Mouse (Mus musculus): ENCODE measurements around the gene Pofut1. TPM values are rescaled to one million over a fixed set of nuclear protein-coding genes. Genes with fewer than 3 reads are reported as not detected.

The Pofut1 gene
- total RNA-seq, 2 experiments from 2014 or later = 15.4 to 15.8 TPM

DNA sequence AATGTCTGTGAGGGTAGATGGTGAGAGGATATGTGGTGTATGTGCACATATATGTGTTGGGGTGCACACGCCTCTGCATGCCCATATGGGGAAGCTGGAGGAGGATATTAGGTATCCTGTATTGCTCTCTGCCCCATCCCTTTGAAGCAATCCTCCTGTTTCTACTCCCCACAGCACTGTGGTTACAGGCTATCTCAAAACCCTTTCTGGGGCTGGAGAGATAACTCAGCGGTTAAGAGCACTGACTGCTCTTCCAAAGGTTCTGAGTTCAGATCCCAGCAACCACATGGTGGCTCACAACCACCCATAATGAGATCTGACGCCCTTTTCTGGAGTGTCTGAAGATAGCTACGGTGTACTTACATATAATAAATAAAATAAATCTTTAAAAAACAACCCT lies 45.2 kb downstream of the Pofut1 start:
- no peak for DNase-seq (ENCODE audit: low spot score in 2 of 2)

GRCm38 (mm10) chr2:153287835-153288234 lies 46.5 kb downstream of the Pofut1 start:
- DNase-seq (ENCODE audit: low spot score in 2 of 2) = no peak

- peak; percentile 85 to 91 for DNase-seq (ENCODE audit: low spot score in 2 of 2)
Measured at GRCm38 (mm10) chr2:153290938-153291928, 49.9 kb downstream of the Pofut1 start, which contains the start of gene Kif3b. Gene Kif3b, plus strand, starts transcription at chr2:153291413.

- no peak for DNase-seq (ENCODE audit: low spot score in 2 of 2)
Measured at GRCm38 (mm10) chr2:153292305-153292861, 51.0 kb downstream of the Pofut1 start.

- no peak for DNase-seq (ENCODE audit: low spot score in 2 of 2)
Measured at GRCm38 (mm10) chr2:153295196-153295595, 53.9 kb downstream of the Pofut1 start.

DNA sequence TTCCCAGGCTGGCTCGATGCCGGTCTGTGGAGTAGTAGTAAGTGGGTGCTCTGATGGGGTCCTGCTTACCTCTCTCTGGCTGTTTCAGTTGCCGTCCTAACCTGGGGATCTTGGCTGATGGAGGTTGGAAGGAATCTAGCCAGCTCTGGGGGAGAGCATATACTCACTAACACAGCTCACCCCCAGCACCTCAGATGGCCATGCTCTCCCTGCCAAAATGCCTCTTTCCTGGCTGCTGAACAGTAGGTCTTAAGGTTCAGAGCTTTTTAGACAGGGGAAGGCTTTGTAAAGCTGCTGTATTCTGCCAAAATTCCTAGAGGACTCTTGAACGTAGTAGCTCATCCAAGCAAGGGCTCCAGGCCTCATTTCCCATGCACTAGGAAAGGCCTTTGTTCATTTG lies 56.4 kb downstream of the Pofut1 start:
- DNase-seq (ENCODE audit: low spot score in 2 of 2) = no peak

DNA sequence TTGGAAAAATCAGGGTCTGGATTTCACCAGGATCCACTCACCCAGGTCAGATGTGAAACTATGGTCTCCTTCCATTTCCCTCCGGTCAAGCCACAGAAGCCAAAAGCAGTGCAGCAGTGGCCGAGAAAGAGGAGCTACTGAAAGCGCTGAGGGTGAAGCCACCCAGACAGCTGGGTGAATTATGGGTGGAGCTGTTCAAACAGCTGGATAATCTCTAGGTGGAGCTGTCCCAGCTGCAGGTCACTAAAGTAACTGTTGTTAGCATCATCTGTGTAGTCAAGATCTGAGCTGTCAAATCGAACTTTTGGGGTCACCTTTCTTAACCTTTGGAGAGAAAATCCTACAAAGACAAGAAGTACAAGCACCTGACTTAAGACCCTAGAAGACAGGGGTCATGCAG lies 57.1 kb downstream of the Pofut1 start:
- DNase-seq (ENCODE audit: low spot score in 2 of 2) = no peak

- peak in 1 of 2 experiments; percentile 19 for DNase-seq (ENCODE audit: low spot score in 2 of 2)
Measured at GRCm38 (mm10) chr2:153298863-153299262, 57.5 kb downstream of the Pofut1 start.

GRCm38 (mm10) chr2:153301123-153301522 lies 59.8 kb downstream of the Pofut1 start:
- DNase-seq (ENCODE audit: low spot score in 2 of 2) = no peak

DNA sequence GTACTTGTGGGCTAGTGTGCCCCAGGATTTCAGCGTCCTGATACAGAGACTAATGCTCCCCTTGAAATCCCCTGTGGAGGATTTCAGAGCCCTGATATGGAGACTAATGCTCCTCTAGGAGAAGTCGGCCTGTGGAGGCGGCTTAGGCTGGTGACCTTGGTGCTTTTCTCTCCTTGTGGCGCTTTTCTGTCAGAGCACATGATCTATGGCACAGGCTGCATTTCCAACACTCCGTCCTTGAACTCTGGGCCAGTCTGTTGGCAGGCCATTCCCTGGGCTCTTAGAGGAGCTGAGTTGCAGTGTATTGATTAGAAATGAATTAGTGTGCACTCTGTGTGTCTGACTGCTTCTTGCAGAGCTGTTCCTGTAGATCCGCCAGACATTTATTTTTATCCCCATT lies 63.9 kb downstream of the Pofut1 start:
- no peak for DNase-seq (ENCODE audit: low spot score in 2 of 2)

DNA sequence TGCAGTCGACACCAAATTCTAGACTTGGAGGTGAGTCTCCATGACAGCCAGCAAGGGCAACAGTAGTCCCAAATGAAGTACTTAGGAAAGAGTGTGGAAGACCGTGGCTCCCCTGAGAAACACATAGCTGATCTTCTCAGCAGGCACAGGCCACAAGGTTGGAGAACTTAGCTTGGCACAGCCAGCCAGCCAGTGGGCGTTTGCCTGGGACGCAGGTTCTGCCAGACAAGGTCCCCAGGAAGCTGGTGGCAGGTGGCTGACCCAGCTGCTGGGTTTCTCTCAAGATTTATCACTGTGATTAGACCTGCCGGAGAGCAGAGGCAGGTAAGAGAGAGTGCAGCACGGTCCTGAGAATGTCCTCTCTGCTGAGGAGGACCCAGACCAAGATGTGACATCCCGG lies 67.3 kb downstream of the Pofut1 start:
- no peak for DNase-seq (ENCODE audit: low spot score in 2 of 2)

- DNase-seq (ENCODE audit: low spot score in 2 of 2) = no peak
Measured at GRCm38 (mm10) chr2:153309106-153309505, 67.8 kb downstream of the Pofut1 start.

GRCm38 (mm10) chr2:153310228-153310627 lies 68.9 kb downstream of the Pofut1 start:
- DNase-seq (ENCODE audit: low spot score in 2 of 2) = no peak

DNA sequence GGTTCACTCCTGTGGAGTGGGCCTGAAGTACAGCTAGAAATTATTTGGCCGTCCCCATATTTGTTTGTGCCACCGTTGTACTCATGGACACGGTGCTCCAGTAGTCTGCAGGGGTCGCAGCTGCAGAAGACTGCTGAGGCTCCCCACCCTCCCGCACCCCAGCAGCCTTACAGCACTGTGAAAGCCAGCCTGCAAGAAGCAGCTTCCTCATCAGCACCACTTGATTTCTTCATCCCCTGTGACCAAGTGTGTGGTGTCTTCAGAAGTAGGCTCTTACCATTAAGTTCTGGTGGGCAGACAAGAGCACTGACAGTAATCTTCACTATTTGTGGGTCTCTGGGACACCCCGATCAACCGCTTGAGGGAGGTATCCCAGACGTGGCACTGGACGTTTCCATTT lies 71.6 kb downstream of the Pofut1 start:
- no peak for DNase-seq (ENCODE audit: low spot score in 2 of 2)

DNA sequence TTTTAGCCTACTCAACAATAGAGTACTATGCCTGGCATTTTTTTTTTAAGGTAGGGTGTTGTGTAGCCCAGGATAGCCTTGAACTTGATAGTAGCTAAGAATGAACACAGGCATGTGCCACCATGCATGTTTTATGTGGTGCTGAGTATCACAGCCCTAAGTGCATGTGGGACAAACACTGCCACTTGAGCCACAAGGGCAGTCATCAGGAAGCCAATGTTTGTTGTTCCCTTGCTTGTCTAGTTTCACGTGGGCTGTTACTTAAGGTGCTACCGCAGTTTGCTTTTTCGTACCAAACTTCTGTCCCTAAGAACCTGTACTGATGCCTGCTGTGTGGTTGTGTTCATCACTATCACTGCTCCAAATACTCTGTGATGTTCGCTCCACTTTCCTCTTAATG lies 77.1 kb downstream of the Pofut1 start:
- DNase-seq (ENCODE audit: low spot score in 2 of 2) = no peak

DNA sequence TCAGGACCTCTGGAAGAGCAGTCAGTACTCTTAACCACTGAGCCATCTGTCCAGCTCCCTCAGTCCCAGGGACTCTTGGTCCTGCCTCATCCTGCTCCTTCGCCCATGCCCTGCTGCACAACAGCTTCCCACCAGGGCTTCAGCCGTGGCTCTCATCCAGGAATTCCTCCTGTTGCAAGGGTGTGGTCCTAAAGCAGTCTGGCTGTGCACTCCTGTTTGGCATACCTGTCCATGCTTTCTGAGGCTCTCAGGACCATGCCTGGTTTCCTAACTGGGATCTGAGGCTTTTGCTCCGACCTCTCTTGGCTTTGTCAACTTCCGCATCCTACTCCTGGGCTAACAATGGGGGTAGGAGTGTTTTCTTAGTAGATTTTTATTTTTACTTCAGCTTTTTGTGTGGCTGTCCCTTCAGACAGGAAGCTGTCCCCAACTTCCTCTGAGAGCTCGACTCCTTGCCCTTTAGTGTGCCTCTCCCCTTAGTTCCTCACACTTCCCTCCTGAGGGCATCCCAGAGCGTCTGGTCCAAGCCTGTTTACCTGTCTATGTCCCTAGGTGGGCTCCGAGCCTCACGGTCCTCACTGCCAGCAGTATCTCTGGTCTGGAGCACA lies 77.8 kb downstream of the Pofut1 start:
- no peak for DNase-seq (ENCODE audit: low spot score in 2 of 2)

Other genes starting within 250 kb of the Pofut1 start
- 10 to 100 TPM; 40.5 to 42.9 TPM for gene Pdrg1, start 226.1 kb upstream of the Pofut1 start, total RNA-seq (2021)
- 1 to 10 TPM; 1.4 to 2.5 TPM for gene Xkr7, start 209.7 kb upstream of the Pofut1 start, total RNA-seq (2021)
- gene Ccm2l, start 175.6 kb upstream of the Pofut1 start, total RNA-seq (2021) = 1 to 10 TPM; 2.2 to 3.1 TPM
- 1 to 10 TPM; 1.5 to 2.0 TPM for gene Hck, start 133.1 kb upstream of the Pofut1 start, total RNA-seq (2021)
- gene Tm9sf4, start 80.2 kb upstream of the Pofut1 start, total RNA-seq (2021) = 10 to 100 TPM; 83.4 to 93.9 TPM
- 10 to 100 TPM; 20.7 to 21.7 TPM for gene Tspyl3, start 16.1 kb upstream of the Pofut1 start, total RNA-seq (2021)
- 1 to 10 TPM; 5.9 TPM for gene Plagl2, start 107 bp upstream of the Pofut1 start, total RNA-seq (2021)
- gene Kif3b, start 49.9 kb downstream of the Pofut1 start, total RNA-seq (2021) = 10 to 100 TPM; 54.2 to 54.8 TPM
- 10 to 100 TPM; 30.3 to 31.7 TPM for gene Asxl1, start 104.3 kb downstream of the Pofut1 start, total RNA-seq (2021)

Data from layer of hippocampus, adult 18-20 months (tissue).